Mouse (Mus musculus) midbrain, postnatal 0 days (tissue): ENCODE measurements around the gene Dner. TPM values are rescaled to one million over a fixed set of nuclear protein-coding genes. Genes with fewer than 3 reads are reported as not detected.

Experiments
- ATAC-seq: fragments of 200-750 bp; cut with Nextera tagmentation; 2 replicates; pipeline ENCODE4 v1.8.0; 2017; ENCODE audit warnings: moderate number of reproducible peaks, mild to moderate bottlenecking, moderate TSS enrichment, moderate library complexity; ENCODE audit not compliant: low FRiP score
- DNase-seq: peaks from one replicate; pipeline ENCODE4 v3.0.0-alpha.2; 2015; ENCODE audit warnings: low spot score
- H3K27ac ChIP-seq: fragments of 300-500 bp; sonication (generic); 2 replicates; pipeline ENCODE4 v1.5.1; 2014; ENCODE audit warnings: low read depth, mild to moderate bottlenecking, low read length, mixed read lengths
- H3K27me3 ChIP-seq: fragments of 300-500 bp; sonication (generic); 2 replicates; pipeline ENCODE4 v1.6.1; 2014; ENCODE audit warnings: low read length, control low read depth, mixed read lengths; ENCODE audit not compliant: insufficient read depth
- H3K36me3 ChIP-seq: fragments of 300-500 bp; sonication (generic); 2 replicates; pipeline ENCODE4 v1.6.1; 2014; ENCODE audit warnings: low read length, control low read depth, mixed read lengths; ENCODE audit not compliant: insufficient read depth
- H3K4me1 ChIP-seq: fragments of 300-500 bp; sonication (generic); 2 replicates; pipeline ENCODE4 v1.6.1; 2014; ENCODE audit warnings: mild to moderate bottlenecking, control low read depth, antibody characterized with exemption, low read length, mixed read lengths; ENCODE audit not compliant: insufficient read depth
- H3K4me2 ChIP-seq: fragments of 300-500 bp; sonication (generic); 2 replicates; pipeline ENCODE4 v1.6.1; 2014; ENCODE audit warnings: low read depth, mild to moderate bottlenecking, low read length, mixed read lengths; ENCODE audit not compliant: poor library complexity, severe bottlenecking
- H3K4me3 ChIP-seq: fragments of 300-500 bp; sonication (generic); 2 replicates; pipeline ENCODE4 v1.5.1; 2014; ENCODE audit warnings: low read depth, mild to moderate bottlenecking, low read length, moderate library complexity
- H3K9ac ChIP-seq: fragments of 300-500 bp; sonication (generic); replicated peaks from 2 replicates; pipeline ENCODE4 v1.6.1; 2014; ENCODE audit warnings: mild to moderate bottlenecking, low read length, moderate library complexity, mixed read lengths; ENCODE audit not compliant: poor library complexity, severe bottlenecking
- H3K9me3 ChIP-seq: fragments of 300-500 bp; sonication (generic); 2 replicates; pipeline ENCODE4 v1.6.1; 2016; ENCODE audit warnings: low read length, control low read depth
- CTCF ChIP-seq: IDR thresholded peaks from 2 replicates; pipeline ENCODE4 v1.5.1; 2016; ENCODE audit warnings: antibody characterized with exemption, mild to moderate bottlenecking
- WGBS: fragments of 180-500 bp; shearing (Covaris S2); extraction: QIAGEN DNeasy Blood & Tissue Kit; methylation state at CpG from one replicate; pipeline ENCODE4 v1.1.7; 2014; 5-methylcytosine and 5-hydroxymethylcytosine counted together
- polyA plus RNA-seq: library from polyadenylated mRNA; unstranded; fragments of >200 nt; fragmentation: Nextera tagmentation; extraction: Ambion mirVana; gene quantifications from 2 replicates; pipeline ENCODE4 v1.2.1, GENCODE M21; 2015
- total RNA-seq: library from RNA; depleted of rRNA; stranded (reverse); fragments of >200 nt; gene quantifications from 2 replicates; pipeline ENCODE4 v1.2.3, GENCODE M21; 2014

Dner gene
- total and polyA plus RNA-seq, 2 experiments from 2014 or later: 321 to 323 TPM

DNA sequence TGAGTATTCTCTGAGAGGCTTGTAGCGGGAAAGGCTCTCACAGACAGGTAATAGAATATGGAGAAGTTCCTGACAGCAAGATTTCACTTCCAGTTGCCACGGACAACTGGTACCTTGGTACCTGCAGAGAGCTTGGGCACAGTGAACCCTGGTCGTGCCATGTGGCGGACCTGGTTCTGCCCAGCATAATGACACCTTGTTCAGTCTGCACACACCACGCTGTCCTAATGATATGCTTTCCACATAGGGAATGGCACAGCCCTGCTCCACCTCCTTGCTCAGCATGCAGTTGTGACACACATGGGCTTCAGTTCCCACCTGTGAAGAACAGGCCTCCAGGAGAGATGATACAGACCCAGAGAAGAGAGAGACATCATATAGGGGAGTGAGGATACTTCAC is 253.0 kb downstream of the Dner start:
- H3K4me1 ChIP-seq: no peaks in the 10 kb centered on the region
- ATAC-seq: no peak
- peaks cover 7% of the 10 kb centered on the region; the same call in 1 of the 2 replicates for H3K36me3 ChIP-seq
- TF ChIP-seq CTCF: no peak
- DNase-seq: no peak
- H3K9ac ChIP-seq: no peak overlapping the region
- H3K9me3 ChIP-seq: no peaks in the 10 kb centered on the region
- H3K27ac ChIP-seq: peak overlapping the region; percentile 55; the same call in 1 of the 2 replicates
- H3K27me3 ChIP-seq: no peaks in the 10 kb centered on the region
- H3K4me2 ChIP-seq: no peak overlapping the region
- H3K4me3 ChIP-seq: no peak overlapping the region
- WGBS: 87% methylated on average over 5 of the region's 5 CpGs

DNA sequence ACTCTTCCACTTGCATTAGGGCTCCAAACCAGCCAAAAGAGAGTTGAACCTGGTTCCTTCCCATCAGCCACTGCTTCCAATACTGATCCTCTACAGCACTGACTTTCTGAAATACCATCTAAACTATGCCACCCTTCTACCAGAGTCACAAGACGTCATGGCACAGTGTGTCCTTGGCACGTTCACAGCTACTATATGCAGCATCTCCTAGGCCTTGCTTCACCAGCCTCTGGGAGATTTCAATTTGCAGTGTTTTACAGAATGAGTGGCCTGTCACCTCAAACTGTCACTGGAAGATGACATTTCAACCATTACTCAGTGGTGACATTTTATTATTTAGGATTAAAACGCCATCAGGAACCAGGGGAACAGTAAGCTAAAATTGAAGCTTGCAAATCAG is 254.6 kb downstream of the Dner start:
- peaks cover 7% of the 10 kb centered on the region; the same call in 1 of the 2 replicates for H3K36me3 ChIP-seq
- H3K9me3 ChIP-seq: no peaks in the 10 kb centered on the region
- H3K4me2 ChIP-seq: no peak overlapping the region
- H3K27me3 ChIP-seq: no peaks in the 10 kb centered on the region
- no peaks in the 10 kb centered on the region for H3K4me1 ChIP-seq
- H3K4me3 ChIP-seq: no peak overlapping the region
- no peak overlapping the region for H3K9ac ChIP-seq
- DNase-seq (no peak), ATAC-seq (peak; percentile 60; the same call in 1 of the 2 replicates)
- H3K27ac ChIP-seq: no peak overlapping the region
- TF ChIP-seq CTCF: no peak
- 74% methylated on average over 3 of the region's 3 CpGs for WGBS

DNA sequence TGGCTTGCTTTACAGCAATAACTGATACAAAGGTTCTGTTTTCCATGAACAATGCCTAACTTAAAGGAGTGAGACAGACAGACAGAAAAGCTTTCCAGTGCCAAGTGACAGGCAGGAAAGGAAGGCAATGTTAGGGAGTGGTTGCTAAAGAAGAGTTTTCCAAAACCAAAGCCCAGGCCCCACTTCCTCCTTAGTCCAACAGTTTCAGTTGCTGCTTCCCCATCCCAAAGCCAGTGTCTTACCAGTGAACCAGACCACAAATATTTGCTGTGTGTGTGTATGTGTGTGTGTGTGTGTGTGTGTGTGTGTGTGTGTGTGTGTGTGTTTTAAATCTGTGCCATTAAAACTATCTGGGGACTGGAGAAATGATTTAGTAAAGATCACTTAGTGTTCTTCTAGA is 258.5 kb downstream of the Dner start:
- no peaks in the 10 kb centered on the region for H3K9me3 ChIP-seq
- no peaks in the 10 kb centered on the region for H3K4me1 ChIP-seq
- H3K27ac ChIP-seq: no peak overlapping the region
- no peak for TF ChIP-seq CTCF
- no peak for ATAC-seq
- no peaks in the 10 kb centered on the region for H3K27me3 ChIP-seq
- DNase-seq: no peak
- H3K9ac ChIP-seq: no peak overlapping the region
- H3K4me2 ChIP-seq: no peak overlapping the region
- H3K36me3 ChIP-seq: 0 out of 2 replicates have a peak, but pooled peaks cover 2% of the 10 kb centered on the region
- H3K4me3 ChIP-seq: no peak overlapping the region

- TF ChIP-seq CTCF: no peak
- WGBS: 73% methylated on average over 1 of the region's 1 CpGs
- H3K27me3 ChIP-seq: no peaks in the 10 kb centered on the region
These were observed 259.7 kb downstream of the Dner start for GRCm38 (mm10) chr1:84436281-84436680.

DNA sequence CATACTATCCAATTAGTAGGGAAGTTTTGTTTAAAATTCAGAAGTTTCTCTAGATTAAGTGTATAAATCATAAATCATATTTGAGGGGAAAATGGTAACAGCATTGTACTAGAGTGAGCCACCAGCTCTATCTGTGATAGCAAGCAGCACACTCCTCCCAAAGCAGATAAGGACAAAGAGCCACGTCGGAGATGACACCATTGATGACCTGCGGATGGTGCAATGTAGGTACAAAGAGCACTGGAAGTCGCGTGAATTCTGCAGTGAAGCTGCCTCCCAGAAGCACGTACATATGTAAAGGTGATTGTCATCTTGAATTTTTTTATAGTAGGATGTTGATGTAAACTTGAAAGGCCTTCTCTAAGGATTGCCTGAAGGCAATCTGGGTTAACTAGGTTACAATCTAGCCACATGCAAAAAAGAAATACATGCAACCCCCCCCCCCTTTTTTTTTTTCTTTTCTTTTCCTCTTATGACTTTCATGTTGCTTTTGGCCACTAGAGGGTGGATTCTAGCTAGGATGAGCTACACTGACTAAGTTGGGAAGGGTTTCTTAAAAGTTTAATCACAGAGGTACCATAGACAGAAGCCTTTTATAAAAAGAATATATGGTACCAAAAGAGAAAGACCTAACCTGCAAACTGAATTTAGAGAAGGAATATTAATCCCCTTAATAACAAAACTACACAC is 262.6 kb downstream of the Dner start:
- Histone ChIP-seq H3K36me3 (0 out of 2 replicates have a peak, but pooled peaks cover 2% of the 10 kb centered on the region), H3K9ac (no peak overlapping the region), H3K27ac (no peak overlapping the region), H3K4me1 (no peaks in the 10 kb centered on the region), H3K4me2 (no peak overlapping the region), H3K4me3 (no peak overlapping the region), H3K9me3 (no peaks in the 10 kb centered on the region), H3K27me3 (no peaks in the 10 kb centered on the region)
- ATAC-seq (no peak), DNase-seq (peak; percentile 65)
- peak; percentile 70 for TF ChIP-seq CTCF
- WGBS: 73% methylated on average over 6 of the region's 6 CpGs

More at GRCm38 (mm10) chr1:84436281-84436680, 259.7 kb downstream of the Dner start:
- 0 out of 2 replicates have a peak, but pooled peaks cover 2% of the 10 kb centered on the region for H3K36me3 ChIP-seq
- no peaks in the 10 kb centered on the region for H3K9me3 ChIP-seq
- H3K27ac ChIP-seq: no peak overlapping the region
- no peak overlapping the region for H3K4me3 ChIP-seq
- H3K4me1 ChIP-seq: no peaks in the 10 kb centered on the region
- ATAC-seq (no peak), DNase-seq (no peak)
- no peak overlapping the region for H3K9ac ChIP-seq
- no peak overlapping the region for H3K4me2 ChIP-seq

- Histone ChIP-seq H3K4me2 (no peak overlapping the region), H3K36me3 (0 out of 2 replicates have a peak, but pooled peaks cover 2% of the 10 kb centered on the region), H3K27ac (no peak overlapping the region), H3K27me3 (no peaks in the 10 kb centered on the region), H3K9me3 (no peaks in the 10 kb centered on the region), H3K4me1 (no peaks in the 10 kb centered on the region), H3K9ac (no peak overlapping the region), H3K4me3 (no peak overlapping the region)
- 50% methylated on average over 1 of the region's 1 CpGs for WGBS
- no peak for TF ChIP-seq CTCF
- ATAC-seq (no peak), DNase-seq (no peak)
These were observed 263.7 kb downstream of the Dner start for GRCm38 (mm10) chr1:84432311-84432710.
